In the genomic region with DNA sequence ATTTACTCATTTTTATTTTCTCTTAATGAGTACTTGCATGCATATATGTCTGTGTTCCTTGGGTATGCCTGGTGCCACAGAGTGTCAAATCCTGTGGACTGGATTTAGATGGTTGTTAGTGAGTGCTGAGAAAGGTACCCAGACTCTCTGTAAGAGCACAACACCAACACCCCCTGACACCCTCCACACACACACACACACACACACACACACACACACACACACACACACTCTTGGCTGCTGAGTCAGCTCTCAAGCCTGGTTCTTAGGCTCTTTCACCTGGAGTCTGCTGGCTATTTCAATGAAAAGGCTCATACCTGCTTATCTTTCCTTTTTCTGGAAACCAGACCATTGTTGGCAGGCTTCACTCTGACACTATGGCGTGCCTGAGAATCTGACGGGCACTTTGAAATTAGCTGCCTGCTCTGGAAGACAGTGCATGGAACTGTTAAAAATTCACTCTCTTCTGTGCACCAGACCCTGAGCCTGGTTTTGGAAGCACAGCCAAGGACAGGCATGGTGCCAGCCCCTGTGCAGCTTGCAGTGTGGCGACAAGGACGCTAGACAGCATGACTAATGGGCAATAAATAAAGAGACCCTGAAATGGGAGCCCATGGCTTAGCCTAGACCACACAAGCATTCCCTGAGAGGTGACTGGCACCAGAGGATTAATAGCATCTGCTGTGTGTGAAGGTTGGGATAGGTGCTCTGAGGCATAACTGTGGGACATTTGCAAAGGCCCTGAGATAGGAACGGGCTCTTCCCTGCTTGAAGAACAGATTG, we compare ENCODE assay signal across 8 mouse cellular contexts. TPM values are rescaled to one million over a fixed set of nuclear protein-coding genes. Genes with fewer than 3 reads are reported as not detected.
A peak's percentile ranks its signal among the peaks of the same experiment; 100 is the strongest.
DNase-seq lines count a peak whose midpoint lies in the region; ATAC-seq lines count a peak whose summit lies in the region.

No protein-coding gene starts in this region.

- ATAC-seq in midbrain, embryonic 11.5 days (ENCODE audit: low FRiP score) = 0 out of 2 replicates have a peak, but pooled peaks have one; percentile 19
- ATAC-seq in hindbrain, embryonic 14.5 days (ENCODE audit: low FRiP score) = peak; percentile 90; the same call in 1 of the 2 replicates
- ATAC-seq in CD4-positive, CD25-positive, alpha-beta regulatory T cell, adult 4 months = no peak

- no peak for DNase-seq in midbrain, embryonic 11.5 days (ENCODE audit: low spot score, missing footprints)
- DNase-seq in midbrain, embryonic 10.5 days (ENCODE audit: low spot score) = no peak
- peak; percentile 12 for DNase-seq in cerebellum, adult 9-10 months
- peak; percentile 74 for DNase-seq in hindbrain, embryonic 14.5 days (ENCODE audit: low spot score)
- peak; percentile 56 to 69 for DNase-seq in layer of hippocampus, postnatal 36 days
- peak; percentile 46 for DNase-seq in right cerebral cortex, postnatal 25 days
- no peak for DNase-seq in yolk sac, embryonic 10.5 days (ENCODE audit: low spot score)

- no peak overlapping the region for H3K9ac ChIP-seq in midbrain, embryonic 11.5 days (ENCODE audit: low read length)
- no peak overlapping the region for H3K9ac ChIP-seq in hindbrain, embryonic 14.5 days

- no peaks in the 10 kb centered on the region for H3K36me3 ChIP-seq in midbrain, embryonic 11.5 days (ENCODE audit: control insufficient read depth, insufficient read depth, low read length)
- H3K36me3 ChIP-seq in midbrain, embryonic 10.5 days = peaks cover 7% of the 10 kb centered on the region
- no peaks in the 10 kb centered on the region for H3K36me3 ChIP-seq in hindbrain, embryonic 14.5 days (replicated peaks; ENCODE audit: control insufficient read depth, insufficient read depth)

- WGBS in midbrain, embryonic 11.5 days = 55% methylated on average over 5 of the region's 5 CpGs
- WGBS in midbrain, embryonic 10.5 days = 70% methylated on average over 5 of the region's 5 CpGs
- 31% methylated on average over 5 of the region's 5 CpGs for WGBS in hindbrain, embryonic 14.5 days

- H3K4me1 ChIP-seq in midbrain, embryonic 11.5 days (ENCODE audit: control insufficient read depth, insufficient read depth, low read length) = no peaks in the 10 kb centered on the region
- H3K4me1 ChIP-seq in midbrain, embryonic 10.5 days = peaks cover 9% of the 10 kb centered on the region
- peaks cover 4% of the 10 kb centered on the region; the same call in 1 of the 2 replicates for H3K4me1 ChIP-seq in hindbrain, embryonic 14.5 days (replicated peaks; ENCODE audit: control insufficient read depth, insufficient read depth, low read length)

- no peak overlapping the region for H3K27ac ChIP-seq in midbrain, embryonic 11.5 days (ENCODE audit: low read depth, low read length)
- no peak overlapping the region for H3K27ac ChIP-seq in midbrain, embryonic 10.5 days (replicated peaks)
- H3K27ac ChIP-seq in hindbrain, embryonic 14.5 days = no peak overlapping the region; the same call in 1 of the 2 replicates

- no peak overlapping the region for H3K4me3 ChIP-seq in midbrain, embryonic 11.5 days (ENCODE audit: low read depth, low read length)
- H3K4me3 ChIP-seq in midbrain, embryonic 10.5 days = no peak overlapping the region
- no peak overlapping the region for H3K4me3 ChIP-seq in hindbrain, embryonic 14.5 days (replicated peaks; ENCODE audit: low read length)

- no peaks in the 10 kb centered on the region for H3K9me3 ChIP-seq in midbrain, embryonic 11.5 days (ENCODE audit: control insufficient read depth, low read length)
- no peaks in the 10 kb centered on the region for H3K9me3 ChIP-seq in midbrain, embryonic 10.5 days (replicated peaks)
- H3K9me3 ChIP-seq in hindbrain, embryonic 14.5 days (ENCODE audit: control insufficient read depth, low read length) = no peaks in the 10 kb centered on the region

- H3K27me3 ChIP-seq in midbrain, embryonic 11.5 days (ENCODE audit: control insufficient read depth, insufficient read depth, low read length) = no peaks in the 10 kb centered on the region
- no peaks in the 10 kb centered on the region for H3K27me3 ChIP-seq in midbrain, embryonic 10.5 days (ENCODE audit: low read depth, poor library complexity, severe bottlenecking)
- H3K27me3 ChIP-seq in hindbrain, embryonic 14.5 days (ENCODE audit: control insufficient read depth, insufficient read depth, low read length) = no peaks in the 10 kb centered on the region

- H3K4me2 ChIP-seq in midbrain, embryonic 11.5 days = no peak overlapping the region
- H3K4me2 ChIP-seq in hindbrain, embryonic 14.5 days (replicated peaks) = no peak overlapping the region

RNA-seq across cellular contexts. Expression of a gene that starts 49.2 kb away (rescaled TPM):
- 12.9 and 13.3 TPM in 2 replicates for polyA plus RNA-seq in midbrain, embryonic 11.5 days (2014; fragmentation: Nextera tagmentation; extraction: Ambion mirVana)
- polyA plus RNA-seq in midbrain, embryonic 10.5 days (2016; fragmentation: Nextera tagmentation; extraction: Ambion mirVana) = 19.0 and 23.1 TPM in 2 replicates
- polyA plus RNA-seq in hindbrain, embryonic 14.5 days (2014; fragmentation: Nextera tagmentation; extraction: Ambion mirVana) = 9.2 and 12.2 TPM in 2 replicates
- total RNA-seq in layer of hippocampus, postnatal 36 days (2021) = 10 to 100 TPM; 21.7 to 24.8 TPM
- not detected for polyA plus RNA-seq in CD4-positive, CD25-positive, alpha-beta regulatory T cell, adult 4 months (2017; shearing (Covaris generic))

Comparison
In these comparisons a context has a peak if more than half of its experiments do, and no peak if none do; other contexts are left out.
1. DNase-seq: peak in cerebellum, adult 9-10 months (single experiment), hindbrain, embryonic 14.5 days (single experiment), layer of hippocampus, postnatal 36 days (2 of 2) and right cerebral cortex, postnatal 25 days (single experiment); none in midbrain, embryonic 11.5 days (single experiment), midbrain, embryonic 10.5 days (single experiment) and yolk sac, embryonic 10.5 days (single experiment).
2. RNA of a gene that starts 49.2 kb away (polyA plus RNA-seq): 19.0 to 23.1 TPM in midbrain, embryonic 10.5 days, 12.9 to 13.3 TPM in midbrain, embryonic 11.5 days and 9.2 to 12.2 TPM in hindbrain, embryonic 14.5 days; not detected in CD4-positive, CD25-positive, alpha-beta regulatory T cell, adult 4 months; every median in the first group is over 10 times any median in the second.